Mouse (Mus musculus): ENCODE data around the gene Spcs2. TPM values are rescaled to one million over a fixed set of nuclear protein-coding genes. Genes with fewer than 3 reads are reported as not detected.

Gene Spcs2
- 217 and 231 TPM in 2 replicates for polyA plus RNA-seq (2021; fragmentation: Nextera tagmentation)
- long read RNA-seq, experiment 1, transcript Spcs2-201 (5 exons, 2,909 nt): major isoform, 300 of 315 reads
- long read RNA-seq, experiment 1, partial matches to known transcripts: 9 of 315 reads
- long read RNA-seq, experiment 1, other reads (novel, unspliced or antisense): 6 of 315 reads
- long read RNA-seq, experiment 2, transcript Spcs2-209 (4 exons, 688 nt): minor isoform, 9 of 694 reads
- long read RNA-seq, experiment 2, transcript Spcs2-201 (5 exons, 2,909 nt): major isoform, 675 of 694 reads
- long read RNA-seq, experiment 2, partial matches to known transcripts: 7 of 694 reads
- long read RNA-seq, experiment 2, other reads (novel, unspliced or antisense): 3 of 694 reads

GRCm38 (mm10) chr7:99863362-99863761, at the start of gene Spcs2:
Gene Spcs2 (minus strand): TSS chr7:99863462.

GRCm38 (mm10) chr7:99858813-99859585, 4.3 kb downstream of the Spcs2 start, which contains the start of gene Xrra1:
Gene Xrra1 (plus strand): TSS chr7:99859116.

DNA sequence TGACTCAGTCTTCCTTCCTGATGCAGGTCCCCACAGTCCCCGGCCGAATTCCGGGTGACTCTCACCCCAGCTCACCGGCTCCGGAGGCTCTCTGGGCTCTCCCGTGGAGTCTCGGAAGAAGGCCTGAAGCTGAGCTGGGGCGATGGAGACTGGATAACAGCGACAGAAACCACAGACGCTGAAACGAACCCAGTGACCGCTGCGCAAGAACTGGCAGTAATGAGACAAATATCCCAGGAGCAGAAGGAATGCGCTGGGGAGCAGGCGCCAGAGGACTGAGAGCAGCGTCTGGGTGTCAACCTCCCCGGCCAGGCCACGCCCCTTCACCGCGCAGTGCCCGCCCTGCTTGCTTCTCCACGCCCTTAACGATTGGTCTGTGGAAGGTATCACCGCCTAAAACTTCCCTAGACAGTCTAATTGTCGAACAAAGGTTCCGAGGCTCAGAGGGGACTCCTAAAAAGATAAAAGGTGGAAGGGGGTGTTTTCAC, 35.1 kb downstream of the Spcs2 start, which contains the start of gene Neu3:
Gene Neu3 (minus strand): TSS at position 335 of the 488 bp plus-strand sequence.

Other genes starting within 250 kb of the Spcs2 start
- gene Tpbgl, start 236.4 kb downstream of the Spcs2 start, polyA plus RNA-seq (2021; fragmentation: Nextera tagmentation): 2.4 and 3.0 TPM in 2 replicates
- 5.2 TPM in 2 replicates for gene Slco2b1, start 152.1 kb downstream of the Spcs2 start, polyA plus RNA-seq (2021; fragmentation: Nextera tagmentation)
- not detected in 2 replicates for gene Olfr520, start 133.2 kb downstream of the Spcs2 start, polyA plus RNA-seq (2021; fragmentation: Nextera tagmentation)
- not detected in 2 replicates for gene Olfr521, start 100.0 kb downstream of the Spcs2 start, polyA plus RNA-seq (2021; fragmentation: Nextera tagmentation)
- 1.6 and 1.8 TPM in 2 replicates for gene Neu3, start 35.0 kb downstream of the Spcs2 start, polyA plus RNA-seq (2021; fragmentation: Nextera tagmentation)
- gene Xrra1, start 4.3 kb downstream of the Spcs2 start, polyA plus RNA-seq (2021; fragmentation: Nextera tagmentation): 1.0 and 1.3 TPM in 2 replicates
- gene Rnf169, start 117.0 kb upstream of the Spcs2 start, polyA plus RNA-seq (2021; fragmentation: Nextera tagmentation): 5.1 and 5.5 TPM in 2 replicates
- gene Chrdl2, start 142.7 kb upstream of the Spcs2 start, polyA plus RNA-seq (2021; fragmentation: Nextera tagmentation): not detected in 2 replicates